Mouse (Mus musculus) frontal cortex, postnatal 10 days (tissue): Measurements from ENCODE around the gene Gm15217.
A peak's percentile ranks its signal among the peaks of the same experiment; 100 is the strongest.

ENCODE experiments used
- DNase-seq, 2 experiments: peaks; one replicate each; pipeline ENCODE4 v3.0.0; 2022; ENCODE audit warnings: low spot score in 2 of 2, mixed read lengths in 1 of 2

Gene Gm15217

DNA sequence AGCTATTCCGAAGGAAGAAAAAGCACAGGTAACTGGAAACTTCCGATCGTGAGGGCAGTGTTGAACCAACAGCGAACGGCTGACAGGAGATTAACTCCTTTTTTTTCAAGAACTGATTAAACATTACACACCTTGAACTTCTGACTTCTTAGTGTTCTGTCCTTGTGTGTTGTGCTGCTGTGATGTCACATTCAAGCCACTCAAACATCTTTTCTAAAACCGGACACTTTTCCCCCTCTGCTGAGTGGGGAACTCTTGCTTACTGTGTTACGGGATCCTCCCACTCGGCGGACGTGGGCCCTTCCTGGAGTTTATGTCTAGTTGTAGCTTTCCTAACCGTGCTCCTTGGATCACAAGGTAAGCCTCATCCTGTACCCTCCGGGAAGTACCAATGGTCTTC, at the start of gene Gm15217:
Gene Gm15217 (plus strand): TSS at position 130 of the 400 bp plus-strand sequence.
- DNase-seq = no peak

- no peak for DNase-seq
These were observed 45.6 kb upstream of the Gm15217 start for GRCm38 (mm10) chr14:46333421-46334237.

DNA sequence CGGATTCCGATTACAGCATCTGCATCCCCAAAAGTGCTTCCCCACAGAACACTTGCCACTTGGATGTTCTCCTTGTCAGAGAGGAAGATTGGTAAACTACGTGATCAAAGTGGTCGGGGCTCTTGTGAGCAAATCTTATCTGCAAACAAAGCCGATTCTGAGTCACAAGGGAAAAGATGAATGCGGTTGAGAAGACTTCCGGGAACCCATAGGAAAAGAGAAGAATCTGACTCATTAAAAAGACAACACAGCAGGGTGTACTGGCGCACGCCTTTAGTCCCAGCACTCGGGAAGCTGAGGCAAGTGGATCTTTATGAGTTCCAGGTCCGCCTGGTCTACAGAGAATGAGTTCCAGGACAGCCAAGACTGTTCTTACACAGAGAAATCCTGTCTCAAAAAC, 40.4 kb upstream of the Gm15217 start:
- DNase-seq = no peak

DNA sequence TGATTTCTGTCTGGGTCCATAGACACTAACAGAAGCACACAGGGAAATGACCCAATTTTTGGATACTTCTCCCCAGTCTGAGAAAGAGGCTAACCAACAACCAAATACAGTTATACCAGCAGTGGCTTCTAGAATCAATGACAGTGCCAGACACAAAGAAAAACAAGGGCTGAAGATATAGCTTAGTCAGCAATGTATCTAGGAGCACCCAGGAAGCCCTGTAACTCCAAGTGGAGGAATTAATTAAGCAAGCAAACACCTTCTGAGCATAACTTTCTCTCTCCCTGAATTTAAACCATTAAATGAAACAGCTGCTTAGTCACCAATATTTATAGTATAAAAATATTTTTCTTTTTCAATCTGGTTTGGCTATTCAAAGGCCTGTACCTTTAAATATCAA, 34.5 kb upstream of the Gm15217 start:
- no peak for DNase-seq

GRCm38 (mm10) chr14:46357286-46357685, 21.9 kb upstream of the Gm15217 start:
- no peak for DNase-seq

DNA sequence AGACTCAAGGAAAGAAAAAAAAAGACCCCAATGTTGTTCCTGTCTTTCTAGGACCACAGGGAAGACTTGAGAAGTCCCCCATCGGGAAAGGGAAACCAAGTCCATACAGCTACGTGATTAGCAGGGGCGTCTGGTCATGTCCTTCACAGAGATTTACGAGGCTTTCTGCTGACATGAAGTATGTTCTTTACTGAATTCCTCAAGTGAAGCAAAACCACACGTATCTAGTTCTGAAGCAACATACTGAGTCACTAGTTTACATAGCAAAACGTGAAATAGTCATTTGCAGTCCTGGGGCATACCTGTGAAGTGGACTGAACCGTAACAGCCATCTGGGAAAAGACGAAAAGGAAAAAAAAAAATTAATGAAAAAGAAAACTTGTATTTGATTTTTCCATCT, 21.5 kb upstream of the Gm15217 start:
- no peak for DNase-seq

GRCm38 (mm10) chr14:46363209-46363608, 16.0 kb upstream of the Gm15217 start:
- no peak for DNase-seq

GRCm38 (mm10) chr14:46372452-46372851, 6.8 kb upstream of the Gm15217 start:
- no peak for DNase-seq

GRCm38 (mm10) chr14:46375796-46376195, 3.4 kb upstream of the Gm15217 start:
- no peak for DNase-seq

DNA sequence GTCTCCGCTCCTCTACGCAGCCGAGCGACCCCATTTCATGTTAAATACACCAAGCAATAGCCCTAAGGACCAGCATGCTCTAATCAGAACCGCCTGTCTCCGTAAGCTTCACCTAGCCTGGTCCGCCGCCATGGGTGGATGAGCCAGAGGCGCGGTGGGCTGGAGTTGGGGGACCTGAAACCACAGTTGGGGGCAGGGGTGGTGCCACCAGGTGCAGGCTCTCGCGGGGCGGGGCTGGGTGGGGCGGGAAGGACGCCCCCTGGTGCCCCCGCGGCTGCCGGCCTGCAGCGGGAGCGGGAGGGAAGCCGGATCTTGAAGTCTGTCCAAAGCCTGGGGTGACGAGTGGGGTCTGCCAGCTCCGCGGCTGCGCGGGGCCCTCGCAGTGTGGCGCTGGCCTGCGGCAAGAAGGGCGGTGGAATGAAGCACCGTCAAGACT, 1.1 kb downstream of the Gm15217 start:
- no peak for DNase-seq

DNA sequence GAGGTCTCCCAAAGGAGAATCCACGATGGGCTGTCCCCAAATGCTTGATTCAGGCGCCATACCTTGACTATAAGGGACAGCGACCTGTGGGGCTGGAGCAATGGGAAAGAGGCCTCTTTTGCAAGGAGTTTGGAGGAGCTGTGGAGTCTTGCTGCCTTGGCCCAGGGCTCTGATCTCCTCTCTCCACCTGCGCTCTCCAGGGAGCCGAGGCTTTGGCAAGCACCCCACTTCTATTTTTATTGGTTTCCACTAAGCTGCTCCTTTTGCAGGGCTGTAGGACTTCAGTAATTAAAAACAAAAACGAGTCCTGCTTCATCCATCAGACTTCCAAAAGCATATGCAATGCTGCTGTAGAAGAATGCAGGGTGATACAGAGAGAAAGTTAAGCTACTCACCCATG, 2.2 kb downstream of the Gm15217 start:
- no peak for DNase-seq

DNA sequence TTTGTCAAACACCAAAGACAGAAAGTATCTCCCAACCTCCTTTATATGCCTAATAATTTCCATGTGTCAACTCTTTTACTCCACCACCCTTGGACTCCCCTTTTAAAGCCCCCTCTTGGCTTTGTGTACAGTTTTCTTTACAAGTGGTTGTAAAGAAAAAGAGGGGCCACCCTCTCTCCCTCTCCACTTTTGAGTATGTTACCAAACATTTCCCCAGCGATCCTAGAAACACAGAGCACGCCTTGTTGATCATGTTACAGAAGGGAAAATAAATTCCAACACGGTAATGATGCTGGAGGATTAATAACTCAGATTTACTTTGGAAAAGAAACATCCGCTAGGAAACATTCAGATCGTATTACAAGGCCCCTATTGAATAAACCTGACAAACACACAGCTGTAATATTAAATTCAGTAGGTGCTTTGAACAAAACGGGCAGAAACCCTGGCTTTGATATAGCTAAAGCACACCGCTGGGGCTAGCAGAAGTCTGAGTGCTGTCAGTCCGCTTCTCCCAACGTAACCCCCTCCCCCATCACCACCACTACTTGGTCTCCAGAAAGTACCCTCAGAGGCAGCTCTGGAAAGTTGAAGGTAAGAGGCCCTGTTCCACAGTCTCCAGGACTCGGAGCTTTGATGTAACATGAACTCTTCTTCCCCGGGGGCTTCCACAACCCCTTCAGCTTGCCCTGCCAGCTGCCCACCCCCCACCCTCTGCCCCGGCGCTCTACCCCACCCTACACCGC, 5.9 kb downstream of the Gm15217 start:
- no peak for DNase-seq

DNA sequence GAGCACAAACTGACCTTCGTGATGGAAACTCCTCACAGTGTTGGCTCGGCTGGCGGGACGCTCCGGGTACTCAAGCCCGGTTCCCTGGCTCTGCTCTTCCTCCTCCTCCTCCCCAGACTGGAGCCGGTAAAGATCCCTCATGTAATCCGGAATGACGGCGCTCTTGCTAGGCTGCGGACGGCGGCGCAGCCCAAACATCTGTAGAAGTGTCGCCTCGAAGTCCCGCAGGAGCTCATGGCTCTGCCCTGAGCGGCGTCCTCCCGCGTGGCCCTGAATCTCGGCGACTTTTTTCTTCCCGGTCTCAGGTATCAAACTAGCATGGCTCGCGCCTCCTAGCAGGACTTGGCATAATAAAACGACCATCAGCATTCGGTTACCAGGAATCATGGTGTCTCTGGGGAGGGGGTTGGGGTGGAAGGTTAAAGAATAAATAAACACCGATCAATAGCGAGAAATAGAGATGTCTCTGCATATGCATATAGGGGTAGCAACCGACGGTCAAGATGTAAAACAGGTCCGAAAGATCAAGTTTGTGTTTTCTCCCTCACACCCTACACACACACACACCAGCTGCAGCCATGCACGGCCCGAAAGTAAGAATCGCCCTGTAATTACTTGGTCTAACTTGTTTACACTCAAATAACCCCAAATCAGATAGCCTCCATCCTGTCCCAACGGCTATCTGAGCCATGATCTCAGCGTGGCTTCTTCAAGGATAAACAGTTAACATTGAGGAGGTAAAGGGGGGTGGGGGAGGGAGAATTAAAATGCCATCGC, 6.7 kb downstream of the Gm15217 start:
- DNase-seq = no peak

DNA sequence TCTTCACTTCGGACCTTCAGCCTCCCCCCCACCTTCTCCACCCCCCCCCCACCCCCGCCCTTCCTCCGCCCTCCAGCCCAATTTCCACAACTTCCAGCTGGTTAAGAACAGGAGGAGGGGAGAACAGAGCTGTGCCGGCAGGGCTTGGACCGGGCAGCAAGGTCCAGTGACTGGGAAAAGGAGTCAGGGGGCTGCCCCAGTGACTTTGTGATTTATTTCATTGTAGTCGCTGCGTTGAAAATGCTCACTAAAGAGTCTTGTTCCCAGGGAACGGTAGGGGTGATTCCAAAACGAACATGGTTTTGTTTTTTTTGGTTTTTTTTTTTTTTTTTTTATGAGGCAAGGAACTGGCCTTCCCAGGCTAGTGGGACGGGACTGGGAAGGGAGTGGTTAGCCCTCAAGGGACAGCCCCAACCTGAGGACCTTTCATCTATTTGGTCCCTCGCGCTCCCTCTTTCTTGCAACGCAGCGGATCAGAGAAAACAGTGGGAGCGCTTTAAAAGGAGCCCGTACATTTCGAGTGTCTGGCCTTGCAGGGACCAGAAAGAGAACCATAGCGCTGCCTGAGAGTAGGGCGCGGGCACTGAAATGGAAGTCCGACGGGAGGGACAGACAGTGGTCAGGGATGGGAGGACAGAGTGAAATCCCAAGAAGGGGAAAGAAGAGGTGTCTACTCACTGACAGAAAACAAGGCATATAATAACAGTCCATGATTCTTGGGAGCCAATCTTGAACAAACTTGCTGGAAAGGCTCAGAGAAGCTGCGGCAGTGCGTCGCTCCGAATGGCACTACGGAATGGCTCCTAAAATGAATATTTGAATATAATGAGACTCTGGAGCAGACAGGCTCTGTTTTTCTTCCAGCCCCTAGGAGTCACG, 7.5 kb downstream of the Gm15217 start:
- no peak for DNase-seq

GRCm38 (mm10) chr14:46387357-46387671, 8.1 kb downstream of the Gm15217 start:
- DNase-seq = peak in 1 of 2 experiments; percentile 45

GRCm38 (mm10) chr14:46387821-46388481, 8.7 kb downstream of the Gm15217 start:
- no peak for DNase-seq

- no peak for DNase-seq
These were observed 9.4 kb downstream of the Gm15217 start for GRCm38 (mm10) chr14:46388636-46389035.

DNA sequence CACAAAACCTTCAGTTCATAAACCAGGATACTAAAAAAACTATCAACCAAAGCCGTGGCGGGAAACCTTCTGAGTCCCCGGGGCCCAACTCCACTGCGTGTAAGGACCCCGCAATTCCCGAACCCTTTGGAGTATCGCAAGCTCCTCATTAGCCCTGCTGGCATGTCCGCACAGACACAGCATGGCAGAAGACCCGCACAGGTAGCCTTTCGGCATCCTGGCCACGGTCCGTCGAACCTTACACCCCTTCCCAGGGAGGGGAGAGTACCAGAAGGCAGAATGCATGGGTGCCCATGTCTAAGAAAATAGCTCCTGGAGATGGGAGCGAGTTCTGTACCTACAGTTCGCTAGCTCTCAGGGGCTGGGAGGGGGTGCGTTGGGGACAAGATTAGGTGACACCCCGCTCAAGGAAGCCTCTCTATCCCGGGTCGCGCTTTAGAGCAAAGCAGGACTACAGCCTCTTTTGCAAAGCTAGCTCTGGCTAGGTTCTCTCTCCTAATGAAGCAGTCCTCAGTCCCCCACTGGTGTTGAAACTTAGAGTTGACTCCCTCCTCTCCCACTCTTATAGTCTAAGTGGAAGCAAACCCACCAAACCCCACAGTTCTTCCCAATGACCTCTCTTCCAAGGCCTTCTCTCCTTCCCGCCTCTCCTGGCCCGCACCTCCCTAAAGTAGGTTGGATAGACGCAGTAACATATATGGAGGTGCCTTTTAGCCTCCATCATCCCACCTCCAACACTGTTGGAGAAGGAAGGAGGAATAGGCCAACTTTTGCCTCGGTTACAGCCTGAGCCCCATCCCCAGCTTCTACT, 10.4 kb downstream of the Gm15217 start:
- no peak for DNase-seq

GRCm38 (mm10) chr14:46390249-46390775, 11.1 kb downstream of the Gm15217 start, which contains the start of gene Bmp4:
Bmp4 (minus strand) TSS chr14:46390669.
- DNase-seq = no peak
